Mouse (Mus musculus): ENCODE measurements around the gene Gng5. TPM values are rescaled to one million over a fixed set of nuclear protein-coding genes. Genes with fewer than 3 reads are reported as not detected.

Gng5 gene
- polyA plus RNA-seq, 1 experiment from 2014 or later: 951 TPM

GRCm38 (mm10) chr3:146500003-146500809 is 599 bp downstream of the Gng5 start:
- peaks cover 19% of the 10 kb centered on the region for H3K36me3 ChIP-seq
- ATAC-seq (replicated peaks; ENCODE audit: low FRiP score): peak; percentile 86
- H3K9ac ChIP-seq: peak overlapping the region; percentile 84
- peak overlapping the region; percentile 74 for H3K4me2 ChIP-seq
- H3K9me3 ChIP-seq (replicated peaks): no peaks in the 10 kb centered on the region
- peaks cover 27% of the 10 kb centered on the region for H3K4me1 ChIP-seq
- peak overlapping the region; percentile 96 for H3K27ac ChIP-seq
- under 1% methylated on average over 53 of the region's 57 CpGs for WGBS
- no peaks in the 10 kb centered on the region for H3K27me3 ChIP-seq
- peak overlapping the region; percentile 88 for H3K4me3 ChIP-seq (replicated peaks)

GRCm38 (mm10) chr3:146500810-146501201 is 1.2 kb downstream of the Gng5 start:
- H3K9ac ChIP-seq: peak overlapping the region; percentile 84
- peak overlapping the region; percentile 96 for H3K27ac ChIP-seq
- 3% methylated on average over 5 of the region's 5 CpGs for WGBS
- H3K9me3 ChIP-seq (replicated peaks): no peaks in the 10 kb centered on the region
- peaks cover 25% of the 10 kb centered on the region for H3K36me3 ChIP-seq
- peak overlapping the region; percentile 88 for H3K4me3 ChIP-seq (replicated peaks)
- no peak for ATAC-seq (replicated peaks; ENCODE audit: low FRiP score)
- peaks cover 27% of the 10 kb centered on the region for H3K4me1 ChIP-seq
- H3K27me3 ChIP-seq: no peaks in the 10 kb centered on the region
- H3K4me2 ChIP-seq: peak overlapping the region; percentile 74

- 54% methylated on average over 5 of the region's 5 CpGs for WGBS
- H3K36me3 ChIP-seq: peaks cover 32% of the 10 kb centered on the region
- H3K4me3 ChIP-seq (replicated peaks): peak overlapping the region; percentile 88
- ATAC-seq (replicated peaks; ENCODE audit: low FRiP score): no peak
- H3K9ac ChIP-seq: peak overlapping the region; percentile 84
- peaks cover 27% of the 10 kb centered on the region for H3K4me1 ChIP-seq
- peak overlapping the region; percentile 74 for H3K4me2 ChIP-seq
- no peaks in the 10 kb centered on the region for H3K9me3 ChIP-seq (replicated peaks)
- no peaks in the 10 kb centered on the region for H3K27me3 ChIP-seq
- no peak overlapping the region for H3K27ac ChIP-seq
Measured at GRCm38 (mm10) chr3:146501601-146502123, 2.1 kb downstream of the Gng5 start.

GRCm38 (mm10) chr3:146506711-146507110 is 7.1 kb downstream of the Gng5 start:
- Histone ChIP-seq H3K4me1 (peaks cover 13% of the 10 kb centered on the region), H3K27ac (no peak overlapping the region), H3K9ac (no peak overlapping the region), H3K36me3 (peaks cover 78% of the 10 kb centered on the region), H3K27me3 (no peaks in the 10 kb centered on the region), H3K4me3 (replicated peaks) (no peak overlapping the region), H3K4me2 (no peak overlapping the region), H3K9me3 (replicated peaks) (no peaks in the 10 kb centered on the region)
- 90% methylated on average over 7 of the region's 7 CpGs for WGBS
- no peak for ATAC-seq (replicated peaks; ENCODE audit: low FRiP score)

- 0 out of 2 replicates have a peak, but pooled peaks have one; percentile 4 for ATAC-seq (replicated peaks; ENCODE audit: low FRiP score)
- 37% methylated on average over 5 of the region's 5 CpGs for WGBS
- H3K4me3 ChIP-seq (replicated peaks): peak overlapping the region; percentile 90
Measured at GRCm38 (mm10) chr3:146520226-146520797, 20.7 kb downstream of the Gng5 start.

GRCm38 (mm10) chr3:146520798-146521651 is 21.4 kb downstream of the Gng5 start, which contains the start of gene Rpf1:
TSS of gene Rpf1 (minus strand) at chr3:146521429.
- H3K9me3 ChIP-seq (replicated peaks): no peaks in the 10 kb centered on the region
- WGBS: under 1% methylated on average over 62 of the region's 82 CpGs
- no peaks in the 10 kb centered on the region for H3K27me3 ChIP-seq
- H3K36me3 ChIP-seq: peaks cover 22% of the 10 kb centered on the region
- peaks cover 5% of the 10 kb centered on the region; the same call in 1 of the 2 replicates for H3K4me1 ChIP-seq
- H3K4me2 ChIP-seq: peak within 1 kb of the TSS; percentile 74
- H3K4me3 ChIP-seq (replicated peaks): peak within 1 kb of the TSS; percentile 90
- H3K27ac ChIP-seq: peak within 1 kb of the TSS; percentile 99
- peak; percentile 97 for ATAC-seq (replicated peaks; ENCODE audit: low FRiP score)
- peak within 1 kb of the TSS; percentile 87 for H3K9ac ChIP-seq

More at GRCm38 (mm10) chr3:146520226-146520797, 20.7 kb downstream of the Gng5 start:
- Histone ChIP-seq H3K36me3 (peaks cover 27% of the 10 kb centered on the region), H3K27ac (peak overlapping the region; percentile 99), H3K4me1 (peaks cover 5% of the 10 kb centered on the region; the same call in 1 of the 2 replicates), H3K27me3 (no peaks in the 10 kb centered on the region), H3K9ac (peak overlapping the region; percentile 87), H3K4me2 (peak overlapping the region; percentile 74), H3K9me3 (replicated peaks) (no peaks in the 10 kb centered on the region)

GRCm38 (mm10) chr3:146521652-146522020 is 22.0 kb downstream of the Gng5 start:
- Histone ChIP-seq H3K36me3 (peaks cover 22% of the 10 kb centered on the region), H3K9me3 (replicated peaks) (no peaks in the 10 kb centered on the region), H3K4me2 (peak overlapping the region; percentile 74), H3K4me1 (peaks cover 5% of the 10 kb centered on the region; the same call in 1 of the 2 replicates), H3K27ac (peak overlapping the region; percentile 99), H3K9ac (peak overlapping the region; percentile 87), H3K4me3 (replicated peaks) (peak overlapping the region; percentile 90), H3K27me3 (no peaks in the 10 kb centered on the region)
- no peak for ATAC-seq (replicated peaks; ENCODE audit: low FRiP score)
- 12% methylated on average over 8 of the region's 8 CpGs for WGBS

GRCm38 (mm10) chr3:146528335-146528734 is 28.7 kb downstream of the Gng5 start:
- 56% methylated on average over 2 of the region's 2 CpGs for WGBS
- H3K27me3 ChIP-seq: no peaks in the 10 kb centered on the region
- H3K9ac ChIP-seq: no peak overlapping the region
- H3K4me3 ChIP-seq (replicated peaks): no peak overlapping the region
- no peaks in the 10 kb centered on the region for H3K4me1 ChIP-seq
- H3K4me2 ChIP-seq: no peak overlapping the region
- ATAC-seq (replicated peaks; ENCODE audit: low FRiP score): no peak
- H3K9me3 ChIP-seq (replicated peaks): no peaks in the 10 kb centered on the region
- H3K27ac ChIP-seq: no peak overlapping the region
- H3K36me3 ChIP-seq: no peaks in the 10 kb centered on the region

GRCm38 (mm10) chr3:146534986-146535385 is 35.4 kb downstream of the Gng5 start:
- Histone ChIP-seq H3K27me3 (no peaks in the 10 kb centered on the region), H3K4me3 (replicated peaks) (no peak overlapping the region), H3K4me1 (no peaks in the 10 kb centered on the region), H3K9ac (no peak overlapping the region), H3K4me2 (no peak overlapping the region), H3K27ac (no peak overlapping the region), H3K36me3 (no peaks in the 10 kb centered on the region), H3K9me3 (replicated peaks) (no peaks in the 10 kb centered on the region)
- ATAC-seq (replicated peaks; ENCODE audit: low FRiP score): no peak
- 65% methylated on average over 6 of the region's 6 CpGs for WGBS

GRCm38 (mm10) chr3:146540521-146541273 is 41.1 kb downstream of the Gng5 start:
- Histone ChIP-seq H3K36me3 (no peaks in the 10 kb centered on the region), H3K4me3 (replicated peaks) (no peak overlapping the region), H3K27me3 (no peaks in the 10 kb centered on the region), H3K9ac (no peak overlapping the region), H3K4me2 (no peak overlapping the region), H3K9me3 (replicated peaks) (no peaks in the 10 kb centered on the region; the same call in 1 of the 2 replicates), H3K4me1 (no peaks in the 10 kb centered on the region), H3K27ac (no peak overlapping the region)
- 56% methylated on average over 4 of the region's 4 CpGs for WGBS
- no peak for ATAC-seq (replicated peaks; ENCODE audit: low FRiP score)

GRCm38 (mm10) chr3:146543632-146544031 is 44.0 kb downstream of the Gng5 start:
- 15% methylated on average over 1 of the region's 1 CpGs for WGBS
- H3K9me3 ChIP-seq (replicated peaks): no peaks in the 10 kb centered on the region; the same call in 1 of the 2 replicates
- no peak overlapping the region for H3K4me3 ChIP-seq (replicated peaks)
- no peak overlapping the region for H3K9ac ChIP-seq
- H3K36me3 ChIP-seq: no peaks in the 10 kb centered on the region
- H3K4me1 ChIP-seq: no peaks in the 10 kb centered on the region
- no peak for ATAC-seq (replicated peaks; ENCODE audit: low FRiP score)
- no peak overlapping the region for H3K4me2 ChIP-seq
- H3K27ac ChIP-seq: no peak overlapping the region
- no peaks in the 10 kb centered on the region for H3K27me3 ChIP-seq
